Mouse (Mus musculus) intestine, postnatal 0 days (tissue): ENCODE results near the gene Nrxn1. TPM values are rescaled to one million over a fixed set of nuclear protein-coding genes. Genes with fewer than 3 reads are reported as not detected.

ENCODE experiments used
- ATAC-seq: fragments of 200-750 bp; cut with Nextera tagmentation; 2 replicates; pipeline ENCODE4 v1.8.0; 2017; ENCODE audit warnings: mild to moderate bottlenecking, moderate TSS enrichment, moderate library complexity
- H3K27ac ChIP-seq: fragments of 300-500 bp; sonication (generic); 2 replicates; pipeline ENCODE4 v1.5.1; 2014; ENCODE audit warnings: mild to moderate bottlenecking, low read depth, low read length, moderate library complexity
- H3K27me3 ChIP-seq: fragments of 300-500 bp; sonication (generic); replicated peaks from 2 replicates; pipeline ENCODE4 v1.6.1; 2014; ENCODE audit warnings: low read length, mixed read lengths; ENCODE audit not compliant: control insufficient read depth, insufficient read depth
- H3K36me3 ChIP-seq: fragments of 300-500 bp; sonication (generic); 2 replicates; pipeline ENCODE4 v1.6.1; 2014; ENCODE audit warnings: mild to moderate bottlenecking, moderate library complexity; ENCODE audit not compliant: control insufficient read depth, insufficient read depth
- H3K4me1 ChIP-seq: fragments of 300-500 bp; sonication (generic); replicated peaks from 2 replicates; pipeline ENCODE4 v1.6.1; 2014; ENCODE audit warnings: antibody characterized with exemption, low read length, mixed read lengths; ENCODE audit not compliant: control insufficient read depth, insufficient read depth
- H3K4me2 ChIP-seq: fragments of 300-500 bp; sonication (generic); replicated peaks from 2 replicates; pipeline ENCODE4 v1.6.1; 2014; ENCODE audit warnings: low read depth, mild to moderate bottlenecking, moderate library complexity
- H3K4me3 ChIP-seq: fragments of 300-500 bp; sonication (generic); 2 replicates; pipeline ENCODE4 v1.5.1; 2014; ENCODE audit warnings: low read depth, low read length
- H3K9ac ChIP-seq: fragments of 300-500 bp; sonication (generic); 2 replicates; pipeline ENCODE4 v1.6.1; 2014; ENCODE audit warnings: mild to moderate bottlenecking, low read depth, low read length
- H3K9me3 ChIP-seq: fragments of 300-500 bp; sonication (generic); 2 replicates; pipeline ENCODE4 v1.6.1; 2016; ENCODE audit warnings: mixed run types; ENCODE audit not compliant: control insufficient read depth
- CTCF ChIP-seq: sonication (generic); IDR thresholded peaks from 2 replicates; pipeline ENCODE4 v1.5.1; 2016; ENCODE audit warnings: low read depth, mild to moderate bottlenecking, control low read depth, antibody characterized with exemption, moderate library complexity
- WGBS: fragments of 180-500 bp; shearing (Covaris S2); extraction: QIAGEN DNeasy Blood & Tissue Kit; methylation state at CpG from one replicate; pipeline ENCODE4 v1.1.7; 2014; 5-methylcytosine and 5-hydroxymethylcytosine counted together
- polyA plus RNA-seq: library from polyadenylated mRNA; unstranded; fragments of >200 nt; fragmentation: Nextera tagmentation; extraction: Ambion mirVana; gene quantifications from 2 replicates; pipeline ENCODE4 v1.2.1, GENCODE M21; 2015

Nrxn1 gene
- polyA plus RNA-seq, 1 experiment from 2014 or later: 0.99 TPM

GRCm38 (mm10) chr17:90208547-90208946 lies 884.3 kb downstream of the Nrxn1 start:
- H3K27ac ChIP-seq: no peak overlapping the region
- H3K4me1 ChIP-seq: no peaks in the 10 kb centered on the region
- H3K4me3 ChIP-seq: no peak overlapping the region
- no peak overlapping the region for H3K9ac ChIP-seq
- no peaks in the 10 kb centered on the region for H3K36me3 ChIP-seq
- no peak for ATAC-seq
- TF ChIP-seq CTCF: no peak
- H3K27me3 ChIP-seq: no peaks in the 10 kb centered on the region
- no peak overlapping the region for H3K4me2 ChIP-seq
- H3K9me3 ChIP-seq: no peaks in the 10 kb centered on the region

GRCm38 (mm10) chr17:90207617-90208016 lies 885.3 kb downstream of the Nrxn1 start:
- no peak overlapping the region for H3K27ac ChIP-seq
- no peaks in the 10 kb centered on the region for H3K4me1 ChIP-seq
- no peak overlapping the region for H3K9ac ChIP-seq
- no peaks in the 10 kb centered on the region for H3K36me3 ChIP-seq
- no peaks in the 10 kb centered on the region for H3K27me3 ChIP-seq
- 67% methylated on average over 5 of the region's 5 CpGs for WGBS
- no peak overlapping the region for H3K4me3 ChIP-seq
- no peak overlapping the region for H3K4me2 ChIP-seq
- no peaks in the 10 kb centered on the region for H3K9me3 ChIP-seq
- no peak for TF ChIP-seq CTCF
- ATAC-seq: no peak

GRCm38 (mm10) chr17:90203993-90204392 lies 888.9 kb downstream of the Nrxn1 start:
- no peaks in the 10 kb centered on the region for H3K36me3 ChIP-seq
- H3K27me3 ChIP-seq: no peaks in the 10 kb centered on the region
- ATAC-seq: no peak
- no peak overlapping the region for H3K27ac ChIP-seq
- no peak for TF ChIP-seq CTCF
- H3K4me3 ChIP-seq: no peak overlapping the region
- no peaks in the 10 kb centered on the region for H3K4me1 ChIP-seq
- H3K9ac ChIP-seq: no peak overlapping the region
- H3K9me3 ChIP-seq: no peaks in the 10 kb centered on the region
- no peak overlapping the region for H3K4me2 ChIP-seq

GRCm38 (mm10) chr17:90202785-90203184 lies 890.1 kb downstream of the Nrxn1 start:
- H3K27ac ChIP-seq: no peak overlapping the region
- H3K27me3 ChIP-seq: no peaks in the 10 kb centered on the region
- H3K4me2 ChIP-seq: no peak overlapping the region
- TF ChIP-seq CTCF: no peak
- H3K9me3 ChIP-seq: no peaks in the 10 kb centered on the region
- 54% methylated on average over 2 of the region's 2 CpGs for WGBS
- no peak for ATAC-seq
- no peaks in the 10 kb centered on the region for H3K4me1 ChIP-seq
- no peak overlapping the region for H3K4me3 ChIP-seq
- no peaks in the 10 kb centered on the region for H3K36me3 ChIP-seq
- no peak overlapping the region for H3K9ac ChIP-seq

GRCm38 (mm10) chr17:90196772-90197171 lies 896.1 kb downstream of the Nrxn1 start:
- WGBS: 27% methylated on average over 1 of the region's 1 CpGs
- Histone ChIP-seq H3K4me3 (no peak overlapping the region), H3K4me1 (no peaks in the 10 kb centered on the region), H3K27ac (no peak overlapping the region), H3K36me3 (no peaks in the 10 kb centered on the region), H3K4me2 (no peak overlapping the region), H3K9ac (no peak overlapping the region), H3K27me3 (no peaks in the 10 kb centered on the region), H3K9me3 (no peaks in the 10 kb centered on the region)
- TF ChIP-seq CTCF: no peak
- ATAC-seq: no peak

- Histone ChIP-seq H3K4me2 (no peak overlapping the region), H3K27ac (no peak overlapping the region), H3K9ac (no peak overlapping the region), H3K4me1 (no peaks in the 10 kb centered on the region), H3K27me3 (no peaks in the 10 kb centered on the region), H3K9me3 (no peaks in the 10 kb centered on the region), H3K4me3 (no peak overlapping the region), H3K36me3 (no peaks in the 10 kb centered on the region)
- TF ChIP-seq CTCF: peak; percentile 66
- WGBS: 50% methylated on average over 4 of the region's 4 CpGs
- ATAC-seq: no peak
Measured at GRCm38 (mm10) chr17:90141602-90142001, 951.3 kb downstream of the Nrxn1 start.

- Histone ChIP-seq H3K27me3 (no peaks in the 10 kb centered on the region), H3K4me3 (no peak overlapping the region), H3K9me3 (no peaks in the 10 kb centered on the region), H3K36me3 (no peaks in the 10 kb centered on the region), H3K9ac (no peak overlapping the region), H3K27ac (no peak overlapping the region), H3K4me2 (no peak overlapping the region), H3K4me1 (no peaks in the 10 kb centered on the region)
- WGBS: 68% methylated on average over 12 of the region's 12 CpGs
- ATAC-seq: no peak
- no peak for TF ChIP-seq CTCF
Measured at GRCm38 (mm10) chr17:90130836-90131235, 962.0 kb downstream of the Nrxn1 start.
